Mouse (Mus musculus): ENCODE data around the gene Tyms. TPM values are rescaled to one million over a fixed set of nuclear protein-coding genes. Genes with fewer than 3 reads are reported as not detected.

Tyms gene
- 272 and 296 TPM in 2 replicates for polyA plus RNA-seq (2015; fragmentation: Nextera tagmentation; extraction: Ambion mirVana)

GRCm38 (mm10) chr5:30072825-30073821, at the start of gene Tyms:
TSS of gene Tyms (minus strand) at chr5:30073617.
- ATAC-seq (ENCODE audit: low read depth) (peak; percentile 86), DNase-seq (peak; percentile 80)
- under 1% methylated on average over 45 of the region's 45 CpGs for WGBS (ENCODE audit: insufficient replicate concordance)
- Histone ChIP-seq H3K27ac (peak within 1 kb of the TSS; percentile 89), H3K4me2 (peak within 1 kb of the TSS; percentile 86), H3K9me3 (replicated peaks) (no peaks in the 10 kb centered on the region), H3K4me1 (replicated peaks) (peaks cover 28% of the 10 kb centered on the region), H3K4me3 (replicated peaks) (peak within 1 kb of the TSS; percentile 93), H3K9ac (peak within 1 kb of the TSS; percentile 95), H3K27me3 (no peaks in the 10 kb centered on the region), H3K36me3 (peaks cover 39% of the 10 kb centered on the region)

GRCm38 (mm10) chr5:30122481-30122880, 49.1 kb upstream of the Tyms start:
- 88% methylated on average over 6 of the region's 6 CpGs for WGBS (ENCODE audit: insufficient replicate concordance)
- Histone ChIP-seq H3K27me3 (no peaks in the 10 kb centered on the region), H3K36me3 (peaks cover 98% of the 10 kb centered on the region), H3K4me3 (replicated peaks) (no peak overlapping the region), H3K4me2 (no peak overlapping the region), H3K27ac (no peak overlapping the region), H3K4me1 (replicated peaks) (no peaks in the 10 kb centered on the region), H3K9ac (no peak overlapping the region), H3K9me3 (replicated peaks) (no peaks in the 10 kb centered on the region)
- ATAC-seq (ENCODE audit: low read depth) = no peak
- DNase-seq = no peak

GRCm38 (mm10) chr5:30120106-30120505, 46.7 kb upstream of the Tyms start:
- no peak for ATAC-seq (ENCODE audit: low read depth)
- H3K36me3 ChIP-seq = peaks cover 85% of the 10 kb centered on the region
- peaks cover 14% of the 10 kb centered on the region for H3K27me3 ChIP-seq
- no peak overlapping the region for H3K4me3 ChIP-seq (replicated peaks)
- no peak overlapping the region for H3K27ac ChIP-seq
- 78% methylated on average over 7 of the region's 7 CpGs for WGBS (ENCODE audit: insufficient replicate concordance)
- H3K9ac ChIP-seq = no peak overlapping the region
- H3K4me1 ChIP-seq (replicated peaks) = no peaks in the 10 kb centered on the region
- DNase-seq = no peak
- H3K4me2 ChIP-seq = no peak overlapping the region
- no peaks in the 10 kb centered on the region for H3K9me3 ChIP-seq (replicated peaks)

DNA sequence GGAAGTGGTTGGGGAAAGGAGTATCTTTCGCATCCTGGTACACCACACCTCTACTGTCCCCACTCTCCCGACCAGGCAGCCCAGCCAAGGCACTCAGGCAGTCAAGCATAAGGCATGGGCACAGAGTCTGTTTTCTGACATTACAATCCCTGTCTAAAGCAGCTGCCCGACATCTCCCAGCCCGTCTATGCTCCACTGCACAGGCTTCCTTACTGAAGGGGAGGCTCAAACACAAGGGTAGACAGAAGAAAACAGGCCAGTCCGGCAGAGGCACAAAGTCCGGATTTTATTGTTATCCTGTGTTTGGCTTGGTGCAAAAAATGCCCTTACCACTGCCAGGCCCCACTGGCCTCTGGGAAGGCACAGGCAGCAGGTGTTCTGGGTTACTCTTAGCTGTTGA, 45.7 kb upstream of the Tyms start:
- WGBS (ENCODE audit: insufficient replicate concordance) = 85% methylated on average over 6 of the region's 6 CpGs
- Histone ChIP-seq H3K4me2 (no peak overlapping the region), H3K9me3 (replicated peaks) (no peaks in the 10 kb centered on the region), H3K36me3 (peaks cover 75% of the 10 kb centered on the region), H3K27ac (no peak overlapping the region), H3K4me3 (replicated peaks) (no peak overlapping the region), H3K9ac (no peak overlapping the region), H3K4me1 (replicated peaks) (peaks cover 8% of the 10 kb centered on the region), H3K27me3 (peaks cover 23% of the 10 kb centered on the region)
- ATAC-seq (ENCODE audit: low read depth) (no peak), DNase-seq (no peak)

GRCm38 (mm10) chr5:30118018-30118417, 44.6 kb upstream of the Tyms start:
- H3K4me2 ChIP-seq = no peak overlapping the region
- ATAC-seq (ENCODE audit: low read depth) (no peak), DNase-seq (no peak)
- H3K4me1 ChIP-seq (replicated peaks) = peaks cover 18% of the 10 kb centered on the region
- no peak overlapping the region for H3K9ac ChIP-seq
- no peak overlapping the region for H3K4me3 ChIP-seq (replicated peaks)
- peaks cover 64% of the 10 kb centered on the region for H3K36me3 ChIP-seq
- H3K27ac ChIP-seq = no peak overlapping the region
- peaks cover 35% of the 10 kb centered on the region for H3K27me3 ChIP-seq
- H3K9me3 ChIP-seq (replicated peaks) = no peaks in the 10 kb centered on the region
- WGBS (ENCODE audit: insufficient replicate concordance) = 67% methylated on average over 1 of the region's 1 CpGs

- Histone ChIP-seq H3K4me2 (no peak overlapping the region), H3K9me3 (replicated peaks) (no peaks in the 10 kb centered on the region), H3K9ac (no peak overlapping the region), H3K4me3 (replicated peaks) (no peak overlapping the region), H3K4me1 (replicated peaks) (peaks cover 30% of the 10 kb centered on the region), H3K27ac (no peak overlapping the region), H3K27me3 (peaks cover 58% of the 10 kb centered on the region), H3K36me3 (peaks cover 41% of the 10 kb centered on the region)
- ATAC-seq (ENCODE audit: low read depth) = no peak
- DNase-seq = no peak
- 32% methylated on average over 10 of the region's 10 CpGs for WGBS (ENCODE audit: insufficient replicate concordance)
Measured at GRCm38 (mm10) chr5:30115718-30116117, 42.3 kb upstream of the Tyms start.

DNA sequence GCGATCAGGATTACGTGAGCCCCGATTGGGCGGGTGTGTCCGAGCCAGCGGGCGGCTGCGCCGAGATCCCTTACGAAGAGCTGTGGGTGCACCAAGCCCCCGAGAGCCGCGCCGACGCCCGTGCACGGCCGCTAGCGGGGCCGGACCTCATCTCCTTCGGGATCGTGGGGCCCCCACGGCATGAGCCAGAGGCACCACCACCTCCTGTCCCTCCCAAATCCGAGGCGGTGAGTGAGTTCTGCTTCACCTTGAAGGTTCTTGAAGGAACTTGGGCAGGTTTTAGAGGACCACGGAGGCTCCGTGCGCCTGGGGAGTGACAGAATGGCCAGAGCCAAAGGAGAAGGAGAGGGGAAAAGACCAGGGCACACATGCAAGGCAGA, 41.3 kb upstream of the Tyms start:
- Histone ChIP-seq H3K4me1 (replicated peaks) (peaks cover 35% of the 10 kb centered on the region), H3K36me3 (peaks cover 31% of the 10 kb centered on the region), H3K9me3 (replicated peaks) (no peaks in the 10 kb centered on the region), H3K27me3 (peaks cover 67% of the 10 kb centered on the region), H3K27ac (no peak overlapping the region), H3K9ac (0 out of 2 replicates have a peak overlapping the region, but pooled peaks have one; percentile 36), H3K4me3 (replicated peaks) (peak overlapping the region; percentile 54), H3K4me2 (peak overlapping the region; percentile 73)
- DNase-seq (no peak), ATAC-seq (ENCODE audit: low read depth) (0 out of 2 replicates have a peak, but pooled peaks have one; percentile 3)
- 2% methylated on average over 25 of the region's 28 CpGs for WGBS (ENCODE audit: insufficient replicate concordance)

DNA sequence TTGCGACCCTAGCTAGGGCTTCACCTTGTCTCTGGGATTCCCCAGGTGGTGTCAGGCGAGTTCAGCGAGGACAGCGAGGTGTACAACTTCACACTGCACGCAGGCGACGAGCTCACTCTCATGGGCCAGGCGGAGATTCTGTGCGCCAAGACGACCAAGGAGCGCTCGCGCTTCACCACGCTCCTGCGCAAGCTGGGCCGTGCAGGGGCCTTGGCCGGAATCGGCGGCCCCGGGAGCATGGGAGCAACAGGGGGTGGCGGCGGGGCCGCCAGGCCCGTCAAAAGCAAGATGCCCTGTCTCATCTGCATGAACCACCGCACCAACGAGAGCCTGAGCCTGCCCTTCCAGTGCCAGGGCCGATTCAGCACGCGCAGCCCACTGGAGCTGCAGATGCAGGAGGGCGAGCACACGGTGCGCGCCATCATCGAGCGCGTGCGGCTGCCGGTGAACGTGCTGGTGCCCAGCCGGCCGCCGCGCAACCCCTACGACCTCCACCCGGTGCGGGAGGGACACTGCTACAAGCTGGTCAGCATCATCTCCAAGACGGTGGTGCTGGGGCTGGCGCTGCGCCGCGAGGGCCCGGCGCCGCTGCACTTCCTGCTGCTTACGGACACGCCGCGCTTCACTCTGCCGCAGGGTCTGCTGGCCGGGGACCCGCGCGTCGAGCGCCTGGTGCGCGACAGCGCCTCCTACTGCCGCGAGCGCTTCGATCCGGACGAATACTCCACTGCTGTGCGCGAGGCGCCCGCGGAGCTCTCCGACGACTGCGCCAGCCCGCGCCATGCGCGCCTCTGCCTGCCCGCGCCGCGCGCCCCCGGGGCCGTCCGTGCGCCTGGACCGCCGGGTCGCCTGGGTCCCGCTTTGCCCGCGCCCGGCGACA, 40.7 kb upstream of the Tyms start:
- peak; percentile 31 for DNase-seq
- 1% methylated on average over 101 of the region's 103 CpGs for WGBS (ENCODE audit: insufficient replicate concordance)

GRCm38 (mm10) chr5:30112533-30113068, 39.2 kb upstream of the Tyms start:
- Histone ChIP-seq H3K9ac (no peak overlapping the region), H3K4me1 (replicated peaks) (peaks cover 35% of the 10 kb centered on the region), H3K27ac (no peak overlapping the region), H3K9me3 (replicated peaks) (no peaks in the 10 kb centered on the region), H3K27me3 (peaks cover 89% of the 10 kb centered on the region), H3K4me2 (no peak overlapping the region), H3K4me3 (replicated peaks) (no peak overlapping the region), H3K36me3 (peaks cover 10% of the 10 kb centered on the region)
- ATAC-seq (ENCODE audit: low read depth) (0 out of 2 replicates have a peak, but pooled peaks have one; percentile 16), DNase-seq (no peak)
- 74% methylated on average over 3 of the region's 3 CpGs for WGBS (ENCODE audit: insufficient replicate concordance)

More for the DNA sequence above, 40.7 kb upstream of the Tyms start:
- H3K4me2 ChIP-seq = peak overlapping the region; percentile 73
- 0 out of 2 replicates have a peak overlapping the region, but pooled peaks have one; percentile 36 for H3K9ac ChIP-seq
- no peak overlapping the region for H3K27ac ChIP-seq
- peaks cover 74% of the 10 kb centered on the region for H3K27me3 ChIP-seq
- no peaks in the 10 kb centered on the region for H3K9me3 ChIP-seq (replicated peaks)
- peak overlapping the region; percentile 54 for H3K4me3 ChIP-seq (replicated peaks)
- peaks cover 25% of the 10 kb centered on the region for H3K36me3 ChIP-seq
- H3K4me1 ChIP-seq (replicated peaks) = peaks cover 35% of the 10 kb centered on the region
- ATAC-seq (ENCODE audit: low read depth) = peak; percentile 24; the same call in 1 of the 2 replicates

DNA sequence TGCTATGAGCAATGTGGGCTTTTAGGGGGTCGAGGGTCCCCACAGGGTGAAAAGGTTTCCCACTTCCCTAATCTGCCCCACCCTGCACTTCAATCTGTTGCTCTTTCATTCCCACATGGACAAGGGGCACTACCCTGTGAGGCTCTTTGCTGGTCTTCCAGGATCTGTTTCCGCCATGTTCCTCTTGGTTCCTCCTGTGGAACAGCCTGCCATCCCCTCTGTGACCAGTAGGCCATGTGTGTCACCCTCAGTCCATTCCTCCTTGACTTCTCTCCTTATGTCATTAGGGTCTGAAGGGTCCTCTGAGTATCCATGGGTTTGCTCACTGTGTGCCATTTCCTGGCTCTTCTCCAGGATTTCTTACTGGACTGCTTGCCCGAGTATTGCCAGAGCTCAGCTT, 38.4 kb upstream of the Tyms start:
- Histone ChIP-seq H3K36me3 (peaks cover 3% of the 10 kb centered on the region; the same call in 1 of the 2 replicates), H3K4me2 (peak overlapping the region; percentile 45; the same call in 1 of the 2 replicates), H3K4me3 (replicated peaks) (no peak overlapping the region), H3K4me1 (replicated peaks) (peaks cover 35% of the 10 kb centered on the region), H3K27me3 (peaks cover 97% of the 10 kb centered on the region), H3K27ac (no peak overlapping the region), H3K9ac (no peak overlapping the region), H3K9me3 (replicated peaks) (no peaks in the 10 kb centered on the region)
- DNase-seq (no peak), ATAC-seq (ENCODE audit: low read depth) (no peak)
- 53% methylated on average over 3 of the region's 3 CpGs for WGBS (ENCODE audit: insufficient replicate concordance)
